Mouse (Mus musculus) telencephalon, adult 2 months (tissue): ENCODE data around the gene Ifi207.
"Not testable (repeated sequence)": the region's sequence is repeated elsewhere in the genome, so short reads cannot be mapped to it uniquely, and the experiment has no call there.

Source experiments
- DNase-seq: peaks from one replicate; pipeline ENCODE4 v3.0.0-alpha.2; 2011; ENCODE audit warnings: low read depth, low spot score

Ifi207 gene

GRCm38 (mm10) chr1:173741656-173742055 lies at the start of gene Ifi207:
Ifi207 (minus strand) TSS chr1:173741747.
- DNase-seq, result no peak

- DNase-seq, result not testable (repeated sequence)
Observed at GRCm38 (mm10) chr1:173773457-173773856, 31.9 kb upstream of the Ifi207 start.

DNA sequence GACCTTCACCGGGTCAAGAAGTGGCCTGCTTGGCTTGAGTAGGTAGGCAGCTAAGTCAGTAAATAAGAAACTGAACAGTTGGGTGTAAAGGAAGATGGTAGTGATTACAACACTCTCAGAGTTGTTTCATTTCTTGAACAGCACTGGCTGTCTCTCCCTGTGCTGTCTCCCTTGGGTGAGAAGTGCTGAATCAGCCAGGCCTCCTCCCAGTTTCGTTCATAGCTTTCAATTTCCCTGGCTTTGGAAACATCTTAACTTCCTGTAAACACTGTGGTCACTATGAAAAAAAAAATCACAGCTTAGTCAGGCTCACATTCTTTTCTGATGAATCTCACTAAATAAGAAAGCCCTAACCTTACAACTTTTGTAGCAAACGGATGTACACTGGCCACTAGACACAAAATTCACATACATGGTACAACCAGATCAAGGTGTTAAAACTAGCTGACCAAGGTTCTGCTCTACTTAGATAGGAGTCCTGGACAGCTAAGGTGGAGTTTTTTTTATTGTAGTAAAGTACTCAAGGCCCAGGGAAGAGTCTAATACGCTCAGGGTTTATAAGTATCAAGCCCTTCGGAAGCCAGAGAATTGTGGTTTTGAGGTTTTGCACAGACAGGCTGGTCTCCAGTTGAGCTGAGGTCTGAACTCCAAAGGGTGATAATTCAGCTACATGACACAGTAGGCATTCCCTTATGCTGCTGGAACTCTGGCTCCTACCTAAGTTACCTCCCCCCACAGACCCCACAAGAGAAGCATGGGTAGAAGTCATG lies 25.5 kb upstream of the Ifi207 start, which contains the start of gene Ifi204:
Ifi204 (minus strand) TSS at position 96 of the 770 bp plus-strand sequence.
- DNase-seq, result not testable (repeated sequence)

DNA sequence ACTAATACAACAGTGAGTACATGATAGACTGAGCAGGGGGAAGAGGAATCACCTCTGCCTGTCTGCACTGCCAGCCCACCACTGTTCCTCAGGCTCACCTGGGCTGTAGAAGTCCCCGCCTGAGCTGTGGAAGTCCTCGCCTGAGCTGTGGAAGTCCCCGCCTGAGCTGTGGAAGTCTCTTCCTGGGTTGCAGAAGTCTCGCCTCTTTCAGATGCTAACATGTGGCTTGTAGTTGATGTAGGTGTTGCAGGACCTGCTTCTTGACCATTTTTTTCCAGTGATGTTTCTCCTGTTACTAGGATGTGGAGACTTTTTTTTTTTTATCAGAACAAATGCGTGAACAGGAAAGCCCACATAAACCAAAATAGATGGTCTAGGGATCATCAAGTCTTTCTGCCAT lies 18.5 kb upstream of the Ifi207 start:
- DNase-seq, result not testable (repeated sequence)

GRCm38 (mm10) chr1:173742262-173742661 lies 715 bp upstream of the Ifi207 start:
- DNase-seq, result no peak

DNA sequence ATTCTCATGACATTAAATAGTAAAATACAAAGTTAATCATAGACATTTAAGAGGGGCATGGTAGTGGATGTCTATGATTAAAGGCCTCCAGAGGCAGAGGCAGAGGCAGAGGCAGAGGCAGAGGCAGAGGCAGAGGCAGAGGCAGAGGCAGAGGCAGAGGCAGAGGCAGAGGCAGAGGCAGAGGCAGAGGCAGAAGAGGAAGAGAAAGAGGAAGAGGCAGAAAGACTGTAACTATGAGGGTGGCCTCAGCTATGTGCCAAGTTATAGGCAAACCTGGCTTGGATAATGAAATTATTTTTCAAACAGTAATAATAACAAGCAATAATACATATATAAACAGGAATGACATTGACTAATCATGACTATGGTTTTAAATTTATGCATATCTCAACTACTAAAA lies 1.0 kb downstream of the Ifi207 start:
- no peak for DNase-seq

GRCm38 (mm10) chr1:173736986-173737385 lies 4.6 kb downstream of the Ifi207 start:
- peak; percentile 4 for DNase-seq

DNA sequence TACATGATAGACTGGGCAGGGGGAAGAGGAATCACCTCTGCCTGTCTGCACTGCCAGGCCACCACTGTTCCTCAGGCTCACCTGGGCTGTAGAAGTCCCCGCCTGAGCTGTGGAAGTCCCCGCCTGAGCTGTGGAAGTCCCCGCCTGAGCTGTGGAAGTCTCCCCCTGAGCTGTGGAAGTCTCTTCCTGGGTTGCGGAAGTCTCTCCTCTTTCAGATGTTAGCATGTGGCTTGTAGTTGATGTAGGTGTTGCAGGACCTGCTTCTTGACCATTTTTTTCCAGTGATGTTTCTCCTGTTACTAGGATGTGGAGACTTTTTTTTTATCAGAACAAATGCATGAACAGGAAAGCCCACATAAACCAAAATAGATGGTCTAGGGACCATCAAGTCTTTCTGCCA lies 6.5 kb downstream of the Ifi207 start:
- DNase-seq, result not testable (repeated sequence)

GRCm38 (mm10) chr1:173733219-173733618 lies 8.3 kb downstream of the Ifi207 start:
- no peak for DNase-seq

DNA sequence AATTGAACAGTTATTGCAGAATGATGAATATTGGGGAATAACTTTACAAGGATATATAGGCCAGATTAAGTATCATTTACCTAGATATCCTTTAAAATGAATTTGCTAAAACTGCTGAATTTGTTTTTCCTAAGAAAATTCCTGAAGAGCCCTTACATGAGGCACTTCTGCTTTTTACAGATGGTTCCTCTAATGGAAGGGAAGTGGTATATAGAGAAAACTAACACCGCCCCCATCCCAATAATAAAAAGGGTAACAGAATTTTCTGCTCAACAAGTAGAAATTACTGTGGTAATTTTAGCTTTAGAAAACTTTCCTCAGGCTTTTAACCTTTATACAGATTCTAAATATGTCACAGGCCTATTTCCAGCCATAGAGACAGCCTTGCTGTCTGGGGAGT lies 47.3 kb downstream of the Ifi207 start:
- peak; percentile 8 for DNase-seq

DNA sequence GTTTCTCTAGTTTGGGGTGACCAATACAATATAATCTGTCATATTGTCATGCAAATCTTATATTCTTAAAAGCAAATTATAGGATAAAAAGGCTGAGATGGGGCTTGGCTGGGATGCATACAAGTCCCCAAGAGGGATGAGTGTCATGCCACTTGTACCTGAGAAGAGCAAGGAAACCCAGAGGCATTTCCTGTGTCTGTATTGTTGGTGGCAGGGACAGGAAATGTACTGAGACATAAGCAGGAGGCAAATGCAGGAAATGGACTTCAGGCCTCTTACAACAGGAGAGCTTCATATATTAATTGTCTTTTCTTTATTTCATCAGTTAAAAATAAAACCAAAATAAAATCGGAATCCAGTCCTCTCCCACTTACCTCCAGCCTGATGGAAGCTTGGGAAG lies 62.9 kb downstream of the Ifi207 start:
- DNase-seq, result not testable (repeated sequence)

GRCm38 (mm10) chr1:173673458-173674097 lies 68.0 kb downstream of the Ifi207 start, which contains the start of gene Ifi208:
Ifi208 (plus strand) TSS chr1:173673675.
- DNase-seq, result not testable (repeated sequence)
